Mouse (Mus musculus): ENCODE measurements at regions not wholly inside any gene's neighbourhood (a gene's known extent, or its start where the extent isn't known, plus 50 kb on each side); places are given as distances from the start of the nearest gene placed in this dataset.

DNA sequence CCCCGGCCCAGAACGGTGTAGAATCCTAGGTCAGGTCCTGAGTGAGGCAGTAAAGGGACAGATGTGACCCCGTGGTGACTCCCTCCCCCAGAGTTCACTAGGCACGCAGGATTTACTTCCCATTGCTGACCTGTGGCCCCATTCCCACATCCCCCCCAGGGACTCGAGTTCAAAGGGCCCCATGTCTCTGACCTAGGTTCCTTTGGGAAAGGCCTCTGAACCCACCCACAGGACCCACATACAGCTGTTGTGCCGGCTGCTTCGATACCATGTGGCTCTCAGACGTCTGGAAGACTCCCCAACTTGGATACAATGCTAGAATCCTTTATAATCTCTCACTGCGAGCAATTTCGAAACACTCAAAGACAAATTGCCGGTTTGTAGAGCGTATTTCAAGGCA lies 151.0 kb upstream of the Sfswap start:
- no peak for ATAC-seq (replicated peaks; ENCODE audit: poor library complexity)

DNA sequence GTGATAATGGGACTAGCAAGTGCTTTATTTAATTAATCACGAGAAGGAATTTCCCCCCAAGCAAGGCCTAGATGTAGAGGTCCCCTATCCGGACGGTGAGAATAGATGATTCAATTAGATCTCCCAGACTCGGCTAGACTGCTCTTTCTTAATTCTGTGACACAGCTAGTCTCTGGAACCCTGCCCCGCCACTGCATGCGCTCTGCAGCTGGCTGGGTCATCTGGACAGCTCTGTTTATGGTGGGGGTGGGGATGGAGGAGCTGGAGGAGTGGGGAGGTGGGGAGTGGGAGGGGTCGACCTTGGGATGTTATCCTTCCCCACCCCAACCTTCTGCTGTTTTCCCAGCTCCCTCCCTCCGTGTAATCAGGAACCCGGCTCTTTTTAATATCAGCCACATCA lies 147.5 kb upstream of the Sfswap start:
- no peak for ATAC-seq (replicated peaks; ENCODE audit: poor library complexity)

DNA sequence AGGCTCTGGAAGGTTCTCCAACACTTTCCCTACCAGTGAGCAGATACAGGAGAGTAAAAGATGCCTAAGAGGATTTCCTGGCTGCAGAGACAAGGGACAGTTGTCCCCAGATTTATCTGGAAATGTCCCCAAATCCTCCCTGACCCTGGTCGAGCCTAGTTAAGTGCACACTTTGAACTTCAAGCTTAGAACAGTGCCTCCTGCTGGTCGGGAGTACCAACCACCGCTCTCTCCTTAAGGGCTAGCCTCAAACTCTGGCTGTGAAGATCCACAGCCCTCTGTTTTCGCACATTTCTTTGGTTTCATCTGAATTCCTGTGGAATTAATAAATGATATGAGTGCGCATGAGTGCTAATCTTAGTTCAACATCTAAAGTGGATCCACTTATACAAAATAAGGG lies 146.1 kb upstream of the Sfswap start:
- no peak; the same call in 1 of the 2 replicates for ATAC-seq (replicated peaks; ENCODE audit: poor library complexity)

DNA sequence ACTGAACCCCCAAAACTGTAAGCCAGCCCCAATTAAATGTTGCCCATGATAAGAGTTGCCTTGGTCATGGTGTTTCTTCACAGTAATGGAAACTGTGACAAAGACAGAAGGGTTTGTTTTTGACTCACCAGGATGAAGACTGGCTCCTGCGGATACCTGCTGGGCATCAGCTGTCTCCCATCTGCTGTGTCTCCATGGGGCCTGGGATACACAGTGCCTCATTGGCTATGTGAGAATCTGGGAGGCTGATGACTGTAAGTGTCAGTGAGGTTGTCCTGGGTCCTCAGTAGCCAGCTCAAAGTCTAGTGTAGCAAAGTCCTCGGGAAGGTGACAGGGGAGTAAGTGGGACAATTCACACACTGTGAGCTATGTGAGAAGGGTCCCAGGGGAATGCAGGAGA lies 139.5 kb upstream of the Sfswap start:
- ATAC-seq (replicated peaks; ENCODE audit: poor library complexity), result no peak

DNA sequence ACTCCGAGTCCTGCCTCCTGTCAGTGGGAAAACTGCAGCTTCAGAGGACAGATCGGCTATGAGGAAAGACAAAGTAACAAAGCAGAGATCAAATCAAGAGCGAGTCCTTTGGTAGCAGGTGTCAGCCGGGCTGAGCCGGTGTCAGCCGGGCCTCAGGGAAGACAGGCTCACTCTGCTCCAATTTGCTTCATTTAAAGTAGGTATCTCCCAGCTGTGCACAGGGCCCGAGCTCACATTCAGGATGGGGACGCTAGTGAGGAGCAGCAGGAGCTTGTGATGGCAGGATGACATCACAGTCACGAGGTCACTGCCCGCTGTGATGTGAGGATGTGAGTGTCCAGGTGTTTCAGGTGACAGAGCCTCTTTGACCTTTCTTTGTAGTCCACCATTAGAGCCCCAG lies 137.8 kb upstream of the Sfswap start:
- no peak for ATAC-seq (replicated peaks; ENCODE audit: poor library complexity)

DNA sequence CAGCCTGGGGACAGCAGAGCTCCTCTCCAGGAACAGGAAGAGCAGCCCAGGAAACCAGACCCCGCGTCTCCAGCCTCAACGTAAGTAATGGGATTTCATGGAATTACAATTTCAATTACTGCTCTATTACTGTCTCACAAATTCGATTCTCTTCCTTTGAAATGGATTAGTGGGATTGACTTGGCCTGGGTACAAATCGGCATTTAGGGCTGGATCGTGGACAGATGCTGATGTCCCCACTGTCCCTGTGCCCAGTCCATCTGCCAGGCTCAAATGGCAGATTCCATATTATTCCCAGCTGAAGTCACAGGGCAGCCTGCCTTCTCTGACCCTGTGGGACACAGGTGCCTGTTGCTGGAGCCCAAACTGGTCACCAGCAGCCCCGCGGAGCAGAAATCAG lies 136.0 kb upstream of the Sfswap start:
- ATAC-seq (replicated peaks; ENCODE audit: poor library complexity), result no peak

DNA sequence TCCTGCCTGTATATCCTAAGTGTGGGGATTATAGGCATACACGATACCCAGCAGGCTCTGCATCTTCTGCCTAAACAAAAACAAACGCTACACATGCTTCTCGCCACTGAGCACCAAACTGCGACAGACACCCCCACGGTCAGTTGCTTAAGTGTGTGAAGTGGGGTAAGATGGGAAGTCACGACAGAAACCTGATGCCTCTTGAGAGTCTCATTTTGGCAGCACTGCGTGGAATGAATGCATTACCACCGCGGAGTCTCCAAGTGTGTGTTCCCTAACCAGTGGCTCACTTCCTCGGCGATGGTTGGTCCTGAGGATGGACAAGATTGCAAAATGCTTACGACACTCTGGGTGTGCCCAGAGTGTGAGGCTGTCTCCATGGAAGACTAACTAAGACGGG lies 133.8 kb upstream of the Sfswap start:
- no peak for ATAC-seq (replicated peaks; ENCODE audit: poor library complexity)

DNA sequence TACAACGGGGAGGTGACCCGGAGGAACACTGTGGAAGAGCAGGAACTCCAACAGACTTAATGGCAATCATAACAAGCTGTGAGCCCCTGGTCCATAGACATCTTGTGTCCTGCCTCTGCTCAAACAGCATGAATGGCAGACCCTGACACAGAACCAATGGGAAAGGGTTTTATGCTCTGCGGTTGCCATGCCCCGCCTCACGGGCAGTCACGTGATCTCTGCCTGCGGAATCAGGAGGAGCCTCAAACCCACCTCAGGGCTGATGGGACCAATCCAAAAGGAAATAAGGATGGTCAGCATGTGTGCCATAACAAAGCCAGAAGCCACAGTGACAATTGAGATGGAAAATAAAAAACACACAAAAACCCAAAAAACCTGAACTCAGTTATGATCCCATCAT lies 120.2 kb upstream of the Sfswap start:
- no peak for ATAC-seq (replicated peaks; ENCODE audit: poor library complexity)

DNA sequence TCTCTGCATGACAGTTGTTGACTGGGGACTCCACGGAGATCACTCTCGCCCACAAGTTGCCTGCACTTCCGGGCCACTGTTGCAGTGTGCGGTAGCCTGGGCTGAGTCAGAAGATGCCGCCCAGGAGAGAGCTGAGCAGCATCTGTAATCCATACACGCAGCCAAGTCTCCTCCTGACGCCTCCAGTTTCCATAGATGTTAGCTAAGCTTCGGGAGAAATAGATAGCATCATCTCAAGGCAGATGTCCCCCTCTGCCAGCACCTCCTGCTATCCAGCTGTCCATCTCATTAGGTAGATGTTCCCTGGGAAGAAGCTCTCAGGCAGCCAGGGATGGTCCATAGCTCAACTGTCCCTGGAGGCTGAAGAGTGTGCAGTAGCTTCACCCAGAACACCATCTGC lies 116.0 kb upstream of the Sfswap start:
- ATAC-seq (replicated peaks; ENCODE audit: poor library complexity), result no peak

DNA sequence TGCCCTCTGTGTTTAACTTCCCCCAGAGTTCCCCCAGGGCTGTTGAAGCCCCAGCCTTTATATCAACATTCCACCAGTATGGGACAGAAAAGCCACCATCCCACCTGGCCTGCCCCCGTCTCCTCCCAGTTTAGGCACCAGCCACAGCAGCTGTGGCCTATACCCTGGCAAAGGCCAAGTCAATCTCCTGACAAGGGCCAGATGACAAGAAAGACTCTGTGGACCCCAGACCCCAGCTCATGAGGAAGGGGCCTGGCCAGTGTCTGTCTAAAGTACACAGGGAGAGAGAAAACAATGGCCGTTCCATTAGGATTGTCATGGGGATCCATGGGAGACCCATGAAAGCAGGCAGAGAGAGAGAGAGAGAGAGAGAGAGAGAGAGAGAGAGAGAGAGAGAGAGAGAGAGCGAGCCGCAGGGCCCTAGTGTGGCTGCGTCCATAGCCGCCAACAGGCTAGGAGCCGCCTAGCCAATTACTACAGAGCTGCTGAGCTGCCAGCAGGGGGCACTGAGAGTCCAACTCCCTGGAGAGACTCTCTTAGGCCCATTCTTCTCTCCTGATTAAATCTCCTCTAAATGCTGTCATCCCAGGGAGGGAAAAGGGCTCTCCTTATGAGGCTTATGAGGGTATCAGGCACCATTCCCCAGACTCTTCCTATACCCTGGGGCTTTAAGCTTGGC lies 114.9 kb upstream of the Sfswap start:
- ATAC-seq (replicated peaks; ENCODE audit: poor library complexity), result peak; percentile 93

DNA sequence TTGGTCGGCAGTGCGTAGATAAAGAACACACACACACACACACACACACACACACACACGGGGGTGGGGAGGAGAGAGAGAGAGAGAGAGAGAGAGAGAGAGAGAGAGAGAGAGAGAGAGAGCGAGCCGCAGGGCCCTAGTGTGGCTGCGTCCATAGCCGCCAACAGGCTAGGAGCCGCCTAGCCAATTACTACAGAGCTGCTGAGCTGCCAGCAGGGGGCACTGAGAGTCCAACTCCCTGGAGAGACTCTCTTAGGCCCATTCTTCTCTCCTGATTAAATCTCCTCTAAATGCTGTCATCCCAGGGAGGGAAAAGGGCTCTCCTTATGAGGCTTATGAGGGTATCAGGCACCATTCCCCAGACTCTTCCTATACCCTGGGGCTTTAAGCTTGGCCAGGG lies 114.3 kb upstream of the Sfswap start:
- peak; percentile 94 for ATAC-seq (replicated peaks; ENCODE audit: poor library complexity)

DNA sequence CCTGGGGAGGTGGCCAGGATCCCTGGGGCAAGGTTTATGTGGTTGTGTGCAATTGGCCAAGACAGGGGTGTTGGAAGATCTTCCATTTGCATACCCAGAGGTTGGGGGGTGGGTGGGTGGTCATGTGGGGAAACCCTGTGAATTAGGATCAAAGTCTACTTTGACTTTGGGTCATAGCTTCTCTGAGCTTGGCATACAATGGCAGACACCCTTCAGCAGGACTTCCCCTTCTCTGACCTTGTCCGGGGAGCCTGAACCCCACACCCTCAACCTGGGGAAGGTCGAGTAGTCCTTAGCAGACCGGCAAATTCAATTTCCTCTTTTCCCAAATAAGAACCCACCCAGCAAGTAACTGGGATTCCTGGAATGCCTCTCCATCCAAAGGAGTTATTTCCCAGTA lies 113.7 kb upstream of the Sfswap start:
- ATAC-seq (replicated peaks; ENCODE audit: poor library complexity), result no peak

DNA sequence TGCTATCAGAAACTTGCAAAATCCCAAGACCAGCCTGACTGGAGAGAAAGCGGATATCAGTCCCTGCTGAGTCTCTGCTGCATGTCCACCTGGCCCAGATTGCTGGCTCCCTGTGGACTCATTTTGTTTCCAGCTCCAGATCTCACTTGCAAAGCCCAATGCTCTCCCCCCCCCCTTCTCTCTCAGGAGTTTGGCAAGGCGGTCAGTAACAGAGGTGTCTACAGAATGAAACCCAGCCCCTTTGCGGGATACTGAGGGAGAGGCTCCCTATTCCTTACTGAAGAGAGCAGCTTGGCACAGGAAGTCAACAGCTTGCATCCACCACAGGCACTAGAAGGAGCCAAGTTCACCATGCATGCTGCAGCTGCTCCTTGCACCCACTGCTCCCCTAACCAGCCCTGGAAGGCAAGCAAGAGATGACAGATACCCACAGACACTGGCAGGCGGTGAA lies 110.1 kb upstream of the Sfswap start:
- ATAC-seq (replicated peaks; ENCODE audit: poor library complexity), result no peak

DNA sequence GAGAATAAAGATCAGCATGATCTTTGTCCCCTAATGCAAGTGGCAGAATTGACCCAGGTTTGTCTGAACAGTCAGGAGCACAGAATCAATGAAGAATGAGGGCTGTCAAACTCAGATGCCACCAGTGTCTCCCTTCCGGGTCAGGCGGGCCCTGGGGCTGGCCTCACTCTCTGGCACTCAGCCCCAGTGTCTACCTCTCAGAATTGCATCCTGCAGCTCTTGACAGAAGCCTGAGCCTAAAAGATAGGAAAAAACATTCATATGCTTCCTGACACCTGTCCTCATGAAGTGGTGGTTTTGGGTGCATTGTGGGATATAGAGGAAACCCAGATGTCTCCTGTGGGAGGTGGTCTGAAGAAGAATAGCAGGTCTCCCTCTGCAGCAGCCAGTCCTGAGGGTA lies 107.9 kb upstream of the Sfswap start:
- ATAC-seq (replicated peaks; ENCODE audit: poor library complexity), result no peak

DNA sequence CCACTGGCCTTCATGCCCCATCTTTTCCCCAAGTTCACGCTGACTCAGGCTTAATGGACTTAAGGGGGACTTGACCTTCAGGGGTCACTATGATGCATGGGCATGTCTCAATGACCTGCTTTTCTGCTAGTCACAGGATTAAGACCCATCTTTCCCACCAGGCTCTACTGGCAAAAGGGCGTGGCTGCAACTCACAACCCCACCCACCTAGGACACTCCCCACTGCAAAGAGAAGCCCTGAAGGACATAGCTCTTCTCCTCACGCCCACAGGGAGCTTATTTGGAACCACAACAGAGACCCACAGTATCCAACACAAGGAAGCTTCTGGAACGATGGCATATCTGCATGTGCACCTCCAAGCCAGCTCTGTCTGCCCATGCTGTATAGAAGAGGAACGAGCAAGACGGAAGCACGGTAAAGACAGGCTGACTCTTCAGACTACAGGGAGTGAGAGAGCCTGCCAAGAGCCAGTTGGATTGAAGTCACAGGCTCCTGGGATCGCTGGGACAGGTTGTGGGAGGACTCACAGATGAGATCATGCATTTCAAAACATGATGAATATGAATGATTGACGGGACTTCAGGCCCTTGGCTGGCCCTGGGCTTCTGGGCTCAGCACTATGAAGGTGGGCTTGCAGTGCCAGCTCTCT lies 107.3 kb upstream of the Sfswap start:
- no peak for ATAC-seq (replicated peaks; ENCODE audit: poor library complexity)

DNA sequence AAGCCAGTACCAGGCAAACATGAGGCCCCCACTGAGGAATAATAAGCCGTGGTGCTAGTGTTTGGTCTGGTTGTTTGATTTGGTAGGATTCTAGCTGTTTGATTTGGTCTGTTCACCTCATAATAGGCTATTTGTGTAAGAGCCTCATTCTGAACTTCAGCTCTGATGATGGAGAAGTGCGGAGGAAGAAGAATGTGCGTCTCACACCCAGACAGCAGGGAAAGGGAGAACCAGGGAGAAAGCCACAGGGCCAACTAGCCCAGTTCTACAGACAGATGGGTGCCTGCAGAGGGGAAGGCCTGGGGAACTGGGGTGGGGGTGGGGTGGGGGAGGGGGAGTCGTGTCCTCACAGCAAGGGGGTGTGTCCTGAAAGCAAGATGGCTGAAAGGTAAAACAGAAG lies 106.6 kb upstream of the Sfswap start:
- no peak for ATAC-seq (replicated peaks; ENCODE audit: poor library complexity)

DNA sequence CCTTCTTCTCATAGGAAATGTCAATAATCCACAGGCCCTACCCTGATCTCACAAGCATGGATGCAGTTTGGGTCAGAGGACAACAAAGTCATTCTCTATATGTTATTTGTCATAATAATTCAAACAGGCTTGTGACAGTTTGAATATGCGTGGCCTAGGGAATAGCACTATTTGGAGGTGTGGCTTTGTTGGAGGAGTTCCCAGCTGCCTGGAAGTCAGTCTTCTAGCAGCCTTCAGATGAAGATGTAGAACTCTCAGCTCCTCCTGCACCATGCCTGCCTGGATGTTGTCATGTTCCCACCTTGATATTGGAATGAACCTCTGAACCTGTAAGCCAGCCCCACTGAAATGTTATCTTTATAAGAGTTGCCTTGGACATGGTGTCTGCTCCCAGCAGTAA lies 103.7 kb upstream of the Sfswap start:
- ATAC-seq (replicated peaks; ENCODE audit: poor library complexity), result no peak

DNA sequence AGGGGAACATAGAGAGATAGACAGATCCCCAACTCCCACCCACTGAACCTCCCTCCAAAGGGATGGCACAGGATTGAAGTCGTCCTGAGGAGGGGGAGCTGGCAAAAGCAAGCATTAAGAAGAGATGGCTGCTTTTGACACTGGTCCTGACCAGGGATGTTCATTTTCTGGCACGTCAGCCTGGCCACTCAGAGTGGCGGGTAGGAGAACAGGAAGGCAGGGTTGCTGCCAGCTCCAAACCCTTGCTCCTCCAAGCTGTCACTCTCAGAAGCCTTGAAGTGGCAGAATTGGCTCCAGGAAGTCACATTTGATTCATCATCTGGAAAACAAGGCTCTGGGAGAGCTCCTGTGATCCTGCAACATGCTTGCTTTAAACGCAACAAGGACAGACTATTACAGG lies 94.8 kb upstream of the Sfswap start:
- ATAC-seq (replicated peaks; ENCODE audit: poor library complexity), result no peak

DNA sequence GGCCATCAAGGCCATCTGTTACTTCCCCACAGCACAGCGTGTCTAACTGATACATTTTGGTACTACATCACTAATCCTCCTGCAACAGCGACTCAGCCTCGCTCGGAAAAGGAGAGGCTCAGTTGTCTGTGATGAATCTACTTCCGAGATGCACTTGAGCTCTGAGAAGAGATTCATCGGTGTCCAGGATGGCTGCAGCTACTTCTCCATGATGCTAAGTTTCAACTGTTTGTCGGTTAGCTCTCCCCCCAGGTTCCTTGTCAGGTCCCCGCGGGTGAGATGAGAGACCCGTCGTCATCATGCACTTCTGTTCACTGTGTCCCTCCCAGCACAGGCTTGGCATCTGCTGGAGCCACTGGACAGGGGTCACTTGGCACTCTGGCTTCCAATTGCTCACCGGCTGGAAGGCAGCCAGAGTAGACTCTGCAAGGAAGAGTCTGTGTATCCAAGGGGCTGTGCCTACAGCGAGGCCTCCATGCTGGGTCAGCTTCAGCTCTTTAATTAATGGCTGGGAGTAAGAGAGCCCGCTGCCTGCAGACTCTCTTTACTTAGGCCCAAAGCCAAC lies 91.5 kb upstream of the Sfswap start:
- no peak for ATAC-seq (replicated peaks; ENCODE audit: poor library complexity)

DNA sequence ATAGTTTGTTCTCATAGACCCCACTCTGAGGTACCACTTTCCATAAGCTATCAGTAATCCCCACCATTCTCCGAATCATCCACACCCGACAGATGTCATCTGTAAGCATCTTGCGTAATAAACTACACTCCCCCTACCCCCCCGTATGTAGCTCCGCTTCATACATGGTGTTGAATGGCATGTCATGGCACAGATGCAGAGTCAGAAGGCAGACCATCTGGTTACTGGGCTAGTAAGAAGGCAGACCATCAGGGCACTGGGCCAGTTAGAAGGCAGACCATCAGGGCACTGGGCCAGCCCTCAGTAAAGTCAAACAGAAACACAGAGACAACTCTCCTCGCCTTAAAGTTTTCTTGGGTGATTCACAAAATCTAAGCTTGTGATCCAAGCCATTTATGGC lies 88.9 kb upstream of the Sfswap start:
- no peak for ATAC-seq (replicated peaks; ENCODE audit: poor library complexity)

DNA sequence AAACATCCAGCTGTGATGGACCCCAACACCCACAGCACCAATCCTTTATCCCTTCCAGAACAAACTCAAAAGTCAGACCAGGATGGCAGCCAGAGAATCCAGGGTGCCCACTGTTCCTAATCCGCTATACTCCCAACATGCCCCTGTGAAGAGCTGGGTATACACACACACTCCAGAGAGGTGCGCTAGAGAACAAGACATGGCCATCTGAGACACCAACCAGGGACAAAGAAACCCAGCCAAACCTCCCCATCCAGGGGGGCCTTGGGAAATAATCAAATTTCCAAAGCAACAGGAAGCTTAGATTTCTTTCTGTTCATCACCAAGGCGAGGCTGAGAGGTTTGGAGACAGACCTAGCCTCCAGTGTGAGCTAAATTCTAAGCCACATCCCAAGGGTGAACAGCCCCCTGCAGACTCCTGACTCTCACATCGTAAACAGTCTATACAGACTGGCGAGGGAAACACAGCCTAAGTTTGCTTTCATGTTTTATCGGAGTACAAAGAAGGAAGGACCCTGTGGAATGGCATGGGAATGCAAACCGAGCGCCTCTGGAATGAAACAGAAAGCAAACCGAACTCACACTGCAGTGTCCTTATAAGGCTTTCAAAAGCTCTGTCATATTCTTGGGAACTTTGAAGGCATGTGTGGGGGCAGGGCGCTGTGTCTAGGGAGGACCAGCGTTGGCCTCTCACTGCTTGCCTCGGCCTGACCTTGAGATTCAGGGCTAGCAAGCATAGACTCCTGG lies 85.9 kb upstream of the Sfswap start:
- no peak for ATAC-seq (replicated peaks; ENCODE audit: poor library complexity)

DNA sequence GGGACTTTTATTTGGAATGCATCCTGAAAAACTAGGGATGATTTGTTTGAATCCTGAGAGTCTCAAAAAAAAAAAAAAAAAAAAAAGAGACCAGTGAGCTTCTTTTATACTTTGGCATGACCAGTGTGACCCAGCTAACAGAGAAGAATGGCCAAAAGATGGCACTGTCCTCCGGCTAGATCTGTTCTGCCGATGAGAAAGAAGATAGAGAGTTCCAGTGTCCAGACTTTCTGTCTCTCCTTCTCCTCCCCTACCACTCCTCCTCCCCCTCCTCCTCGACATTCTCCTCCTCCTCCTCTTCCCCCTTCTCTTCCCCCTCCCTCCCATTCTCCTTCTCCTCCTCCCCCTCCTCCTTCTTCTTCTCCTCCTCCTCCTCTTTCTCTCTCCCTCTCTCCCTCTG lies 84.6 kb upstream of the Sfswap start:
- ATAC-seq (replicated peaks; ENCODE audit: poor library complexity), result no peak

All from megakaryocyte progenitor cell, adult 5-6 weeks (primary cell).